Mouse (Mus musculus) cerebellum, postnatal 10 days (tissue): ENCODE measurements around the gene Arhgap45.

ENCODE experiments used
- DNase-seq, 2 experiments: peaks; one replicate each; pipeline ENCODE4 v3.0.0; 2021; ENCODE audit warnings: mixed read lengths in 2 of 2

Gene Arhgap45

DNA sequence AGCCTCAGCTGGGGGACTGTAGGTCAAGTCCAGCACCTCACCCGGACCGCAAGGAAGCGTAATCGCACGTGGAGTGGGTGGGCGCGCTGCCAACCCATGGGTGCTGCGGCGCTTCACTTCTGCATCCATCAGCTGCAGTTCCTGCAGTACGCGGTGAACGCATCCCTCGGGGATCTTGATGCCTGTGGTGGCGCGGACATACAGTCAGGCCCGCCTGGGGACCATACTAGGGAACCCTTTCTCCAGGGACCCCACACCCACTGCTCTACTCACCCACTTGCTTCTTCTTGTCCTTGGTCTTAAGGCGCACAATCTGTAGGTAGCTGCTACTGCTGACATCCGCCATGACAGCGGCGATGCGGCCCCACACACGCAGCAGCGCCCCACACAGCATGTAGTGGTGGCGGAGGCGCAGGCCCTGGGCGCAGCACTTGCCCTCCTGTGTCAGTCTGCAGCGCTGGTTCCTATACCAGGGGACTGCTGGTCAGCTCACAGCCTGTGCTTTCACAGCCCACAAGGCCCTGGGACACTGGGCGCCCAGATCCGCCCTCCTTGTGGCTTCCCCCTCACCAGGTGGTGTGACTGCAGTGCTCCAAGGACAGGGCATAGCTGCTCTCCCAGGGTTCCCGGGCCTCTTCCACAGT is 41.4 kb downstream of the Arhgap45 start:
- DNase-seq, result peak in 1 of 2 experiments; percentile 48

DNA sequence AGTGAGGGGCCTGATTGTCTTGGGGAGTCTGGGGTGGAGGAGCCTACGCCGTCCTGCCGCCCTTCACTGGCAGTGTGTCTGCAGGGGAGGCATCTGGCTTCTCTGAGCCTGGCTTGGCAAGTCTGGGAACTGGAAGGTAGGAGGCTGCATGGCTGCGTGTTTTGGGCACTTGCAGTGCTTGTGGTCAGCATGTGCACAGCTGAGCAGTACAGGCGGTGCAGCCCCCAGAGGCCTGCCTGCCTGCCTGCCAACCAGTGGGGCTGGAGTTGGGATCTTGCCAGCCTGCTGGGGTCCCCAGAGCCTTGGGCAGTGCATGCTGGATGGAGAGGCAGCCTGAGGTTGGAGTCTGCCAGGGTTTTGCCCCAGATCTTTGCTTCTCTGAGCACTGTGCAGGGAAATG is 46.7 kb downstream of the Arhgap45 start:
- DNase-seq, result peak; percentile 77 to 84

DNA sequence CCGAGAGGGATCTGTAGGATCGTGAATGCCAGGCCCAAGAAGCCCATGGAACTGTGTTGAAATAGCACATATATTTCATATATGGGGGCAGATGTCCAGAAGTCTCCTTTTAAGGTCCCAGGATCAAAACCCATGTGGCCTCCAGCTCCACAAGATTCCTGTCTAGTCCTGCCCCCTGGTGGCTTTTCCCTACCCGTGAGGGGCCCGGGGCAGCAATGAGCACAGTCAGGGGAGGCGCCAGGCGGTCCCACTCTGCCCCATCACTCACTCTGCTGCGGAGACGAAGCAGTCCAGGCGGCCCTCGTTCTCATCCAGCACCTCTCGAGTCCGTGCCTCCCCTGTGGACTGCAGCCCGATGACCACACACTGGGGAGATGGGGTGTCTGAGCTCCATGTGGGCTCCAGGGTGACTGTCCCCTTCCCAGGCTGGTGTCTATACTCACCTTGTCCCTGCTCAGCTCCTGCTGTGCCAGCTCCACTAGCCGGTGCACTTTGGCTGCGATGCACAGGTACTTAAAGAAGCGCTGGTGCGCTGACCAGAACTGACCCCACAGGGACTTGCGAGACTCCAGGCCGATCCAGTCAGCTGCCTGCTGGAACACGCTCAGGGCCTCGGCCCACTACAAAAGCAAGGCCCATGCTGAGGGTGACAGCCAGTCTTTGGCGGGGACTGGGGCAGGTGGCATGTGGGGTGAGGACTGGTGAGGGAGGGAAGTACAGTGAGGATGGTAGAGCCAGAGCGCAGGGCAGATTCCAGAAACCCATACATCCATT is 47.6 kb downstream of the Arhgap45 start:
- no peak for DNase-seq

GRCm38 (mm10) chr10:80069251-80069650 is 52.8 kb downstream of the Arhgap45 start:
- DNase-seq, result no peak

GRCm38 (mm10) chr10:80069948-80070450 is 53.5 kb downstream of the Arhgap45 start:
- DNase-seq, result no peak

- peak; percentile 89 for DNase-seq
Measured at GRCm38 (mm10) chr10:80070837-80071515, 54.5 kb downstream of the Arhgap45 start.

DNA sequence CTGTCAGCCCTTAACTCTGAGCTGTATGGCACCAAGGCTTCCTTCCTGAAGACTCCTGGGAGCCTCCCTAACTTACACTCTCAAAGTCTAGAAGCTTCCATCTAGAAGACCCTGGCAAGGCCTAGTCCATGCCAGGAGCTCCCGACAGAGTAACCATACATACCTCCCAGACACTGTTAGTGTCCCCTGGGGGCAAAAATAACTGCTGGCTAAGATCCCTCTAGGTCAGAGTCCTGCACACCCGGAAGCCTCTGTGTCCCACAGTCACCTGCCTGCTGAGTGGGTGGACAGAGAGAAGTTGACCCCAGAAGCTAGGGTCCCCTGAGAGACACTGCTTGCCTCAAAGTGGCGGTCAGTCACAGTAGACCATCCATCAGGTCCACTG is 55.1 kb downstream of the Arhgap45 start:
- DNase-seq, result no peak

DNA sequence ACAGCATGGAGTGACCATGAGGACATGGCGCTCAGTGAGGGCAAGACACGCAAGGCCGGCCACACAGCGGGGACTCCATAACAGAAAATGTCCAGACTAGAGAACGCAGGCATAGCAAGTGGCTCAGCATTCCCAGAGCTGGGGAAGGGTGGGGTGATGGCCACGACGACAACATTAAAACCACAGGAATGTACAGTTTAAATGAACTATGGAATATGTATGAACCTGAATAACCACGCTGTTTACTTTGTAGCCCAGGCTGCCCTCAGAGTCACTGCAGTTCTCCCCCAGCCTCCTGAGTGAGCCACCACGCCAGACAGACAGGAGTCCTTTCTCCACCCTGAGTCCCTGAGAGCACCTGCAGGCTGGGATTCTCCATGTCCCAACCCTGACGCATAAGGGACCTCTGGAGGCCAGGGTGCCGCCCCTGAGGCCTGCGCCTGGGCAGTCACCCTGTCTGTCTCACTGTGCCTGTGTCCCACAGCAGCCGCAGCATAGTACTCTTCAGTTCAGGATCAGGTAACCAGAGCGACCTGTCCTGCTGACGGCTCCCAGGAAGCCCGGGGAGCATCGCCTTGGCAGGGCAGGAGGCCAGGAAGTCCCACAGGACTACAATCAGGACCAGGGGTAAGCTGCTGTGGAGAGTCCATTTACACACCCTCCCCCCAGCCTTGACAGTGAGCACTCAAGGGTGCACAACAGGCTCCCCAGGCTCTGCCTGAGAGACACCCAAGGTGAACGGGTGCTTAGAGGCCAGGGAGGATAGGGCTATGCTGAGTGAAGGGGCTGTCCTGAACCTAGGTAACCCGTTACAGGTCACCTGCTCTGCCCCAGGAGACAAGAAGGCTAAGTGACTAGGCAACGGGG is 56.4 kb downstream of the Arhgap45 start:
- DNase-seq, result no peak

- DNase-seq, result peak; percentile 56 to 67
Measured at GRCm38 (mm10) chr10:80074813-80075601, 58.6 kb downstream of the Arhgap45 start.

- no peak for DNase-seq
Measured at GRCm38 (mm10) chr10:80075924-80076323, 59.5 kb downstream of the Arhgap45 start.

- DNase-seq, result no peak
Measured at GRCm38 (mm10) chr10:80076386-80076785, 59.9 kb downstream of the Arhgap45 start.

DNA sequence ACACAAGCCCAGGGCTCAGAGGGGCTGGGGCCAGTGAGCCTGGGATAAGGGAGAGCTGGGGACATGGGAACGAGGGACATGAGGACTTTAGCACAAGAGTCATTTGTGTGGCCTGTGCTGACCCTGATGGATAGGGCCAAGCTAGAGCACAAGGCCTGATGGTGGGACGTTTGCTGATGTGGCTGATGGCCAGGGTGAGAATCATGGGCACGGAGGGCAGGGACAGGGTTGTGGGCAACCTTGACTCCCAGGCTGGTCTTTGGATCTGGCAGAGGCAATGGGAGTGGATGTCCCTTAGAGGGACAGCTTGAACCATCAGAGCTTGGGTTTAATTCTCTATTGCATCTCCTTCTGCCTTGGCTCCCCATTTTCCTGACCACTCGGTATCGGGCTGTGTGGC is 60.9 kb downstream of the Arhgap45 start:
- no peak for DNase-seq

DNA sequence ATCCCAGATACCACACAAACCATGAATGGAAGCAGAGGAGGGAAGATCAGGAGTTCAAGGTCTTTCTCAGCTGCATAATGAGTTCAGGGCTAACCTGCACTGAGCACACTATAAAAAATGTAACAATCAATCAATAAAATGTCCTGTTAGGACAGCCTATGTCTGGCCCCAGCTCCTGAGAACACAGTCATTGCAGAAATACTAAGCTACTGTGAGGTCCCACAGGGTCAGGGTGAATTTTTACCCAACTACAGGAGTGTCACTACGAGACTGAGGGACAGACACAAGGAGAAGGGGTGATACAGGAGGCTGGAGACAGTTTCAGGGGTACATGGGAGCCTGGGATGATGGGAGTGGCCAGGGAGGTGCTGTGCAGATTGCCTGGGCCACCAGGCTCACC is 61.9 kb downstream of the Arhgap45 start:
- DNase-seq, result no peak

GRCm38 (mm10) chr10:80080396-80081070 is 64.1 kb downstream of the Arhgap45 start:
- DNase-seq, result no peak
